Mouse (Mus musculus) heart, embryonic 16.5 days (tissue): ENCODE data around the gene Ebf3. TPM values are rescaled to one million over a fixed set of nuclear protein-coding genes. Genes with fewer than 3 reads are reported as not detected.
A peak's percentile ranks its signal among the peaks of the same experiment; 100 is the strongest.

Source experiments
- ATAC-seq: fragments of 200-750 bp; cut with Nextera tagmentation; replicated peaks from 2 replicates; pipeline ENCODE4 v1.8.0; 2017; ENCODE audit warnings: moderate number of reproducible peaks; ENCODE audit not compliant: insufficient read depth, low FRiP score; ENCODE audit errors: extremely low read depth
- H3K27ac ChIP-seq: fragments of 300-500 bp; sonication (generic); 2 replicates; pipeline ENCODE4 v1.5.1; 2014; ENCODE audit warnings: mild to moderate bottlenecking, low read length, control low read depth, moderate library complexity
- H3K27me3 ChIP-seq: fragments of 300-500 bp; sonication (generic); 2 replicates; pipeline ENCODE4 v1.6.1; 2014; ENCODE audit warnings: low read length, mixed read lengths; ENCODE audit not compliant: control insufficient read depth, insufficient read depth
- H3K36me3 ChIP-seq: fragments of 300-500 bp; sonication (generic); 2 replicates; pipeline ENCODE4 v1.6.1; 2014; ENCODE audit not compliant: control insufficient read depth, insufficient read depth
- H3K4me1 ChIP-seq: fragments of 300-500 bp; sonication (generic); 2 replicates; pipeline ENCODE4 v1.6.1; 2014; ENCODE audit warnings: low read length, mixed read lengths; ENCODE audit not compliant: control insufficient read depth, insufficient read depth
- H3K4me2 ChIP-seq: fragments of 300-500 bp; sonication (generic); 2 replicates; pipeline ENCODE4 v1.6.1; 2014; ENCODE audit warnings: low read depth, mild to moderate bottlenecking, control low read depth, low read length
- H3K4me3 ChIP-seq: fragments of 300-500 bp; sonication (generic); 2 replicates; pipeline ENCODE4 v1.5.1; 2014; ENCODE audit warnings: mild to moderate bottlenecking, control low read depth, low read length
- H3K9ac ChIP-seq: fragments of 300-500 bp; sonication (generic); 2 replicates; pipeline ENCODE4 v1.6.1; 2014; ENCODE audit warnings: low read length, control low read depth
- H3K9me3 ChIP-seq: fragments of 300-500 bp; sonication (generic); replicated peaks from 2 replicates; pipeline ENCODE4 v1.6.1; 2016; ENCODE audit warnings: low read length; ENCODE audit not compliant: control insufficient read depth
- WGBS: fragments of 180-500 bp; shearing (Covaris S2); extraction: QIAGEN DNeasy Blood & Tissue Kit; methylation state at CpG from one replicate; pipeline ENCODE4 v1.1.7; 2014; 5-methylcytosine and 5-hydroxymethylcytosine counted together
- polyA plus RNA-seq: library from polyadenylated mRNA; unstranded; fragments of >200 nt; fragmentation: Nextera tagmentation; extraction: Ambion mirVana; gene quantifications from 2 replicates; pipeline ENCODE4 v1.2.1, GENCODE M21; 2015

Ebf3 gene
- polyA plus RNA-seq, 1 experiment from 2014 or later: 0.56 TPM

GRCm38 (mm10) chr7:137318924-137319885 is 5.0 kb upstream of the Ebf3 start:
- Histone ChIP-seq H3K27me3 (peaks cover 89% of the 10 kb centered on the region), H3K9me3 (no peaks in the 10 kb centered on the region), H3K9ac (no peak overlapping the region), H3K4me3 (peak overlapping the region; percentile 23), H3K27ac (no peak overlapping the region), H3K4me2 (peak overlapping the region; percentile 41), H3K36me3 (no peaks in the 10 kb centered on the region), H3K4me1 (peaks cover 24% of the 10 kb centered on the region)
- 2% methylated on average over 48 of the region's 48 CpGs for WGBS
- ATAC-seq: no peak

- Histone ChIP-seq H3K9me3 (no peaks in the 10 kb centered on the region), H3K4me1 (peaks cover 25% of the 10 kb centered on the region), H3K4me2 (no peak overlapping the region; the same call in 1 of the 2 replicates), H3K27me3 (peaks cover 88% of the 10 kb centered on the region), H3K36me3 (no peaks in the 10 kb centered on the region), H3K27ac (no peak overlapping the region), H3K4me3 (no peak overlapping the region), H3K9ac (no peak overlapping the region)
- ATAC-seq: no peak
- 10% methylated on average over 9 of the region's 9 CpGs for whole genome bisulfite sequencing
Observed at GRCm38 (mm10) chr7:137318383-137318775, 4.1 kb upstream of the Ebf3 start.

- Histone ChIP-seq H3K9me3 (no peaks in the 10 kb centered on the region), H3K36me3 (no peaks in the 10 kb centered on the region), H3K4me3 (no peak overlapping the region), H3K27ac (no peak overlapping the region), H3K27me3 (peaks cover 82% of the 10 kb centered on the region), H3K9ac (no peak overlapping the region), H3K4me2 (0 out of 2 replicates have a peak overlapping the region, but pooled peaks have one; percentile 13), H3K4me1 (peaks cover 30% of the 10 kb centered on the region)
- WGBS: 2% methylated on average over 24 of the region's 24 CpGs
- no peak for ATAC-seq
Observed at GRCm38 (mm10) chr7:137317659-137318382, 3.6 kb upstream of the Ebf3 start.

- no peaks in the 10 kb centered on the region for H3K9me3 ChIP-seq
- H3K36me3 ChIP-seq: no peaks in the 10 kb centered on the region
- no peak overlapping the region for H3K9ac ChIP-seq
- H3K4me1 ChIP-seq: peaks cover 25% of the 10 kb centered on the region
- WGBS: 3% methylated on average over 39 of the region's 39 CpGs
- no peak overlapping the region for H3K27ac ChIP-seq
- peak overlapping the region; percentile 52 for H3K4me2 ChIP-seq
- peak overlapping the region; percentile 35 for H3K4me3 ChIP-seq
- ATAC-seq: no peak
- peaks cover 77% of the 10 kb centered on the region for H3K27me3 ChIP-seq
Observed at GRCm38 (mm10) chr7:137316926-137317658, 2.8 kb upstream of the Ebf3 start.

- Histone ChIP-seq H3K9ac (no peak overlapping the region), H3K9me3 (no peaks in the 10 kb centered on the region), H3K27ac (no peak overlapping the region), H3K4me3 (peak overlapping the region; percentile 35), H3K4me1 (peaks cover 20% of the 10 kb centered on the region; the same call in 1 of the 2 replicates), H3K36me3 (no peaks in the 10 kb centered on the region), H3K4me2 (peak overlapping the region; percentile 52), H3K27me3 (peaks cover 74% of the 10 kb centered on the region)
- WGBS: 6% methylated on average over 20 of the region's 20 CpGs
- no peak for ATAC-seq
Observed at GRCm38 (mm10) chr7:137316181-137316925, 2.1 kb upstream of the Ebf3 start.

- 3% methylated on average over 19 of the region's 19 CpGs for WGBS
- Histone ChIP-seq H3K27ac (no peak overlapping the region), H3K4me3 (peak overlapping the region; percentile 78), H3K4me1 (peaks cover 16% of the 10 kb centered on the region; the same call in 1 of the 2 replicates), H3K9me3 (no peaks in the 10 kb centered on the region), H3K27me3 (peaks cover 68% of the 10 kb centered on the region), H3K4me2 (peak overlapping the region; percentile 95), H3K36me3 (no peaks in the 10 kb centered on the region), H3K9ac (peak overlapping the region; percentile 1)
- ATAC-seq: no peak
Observed at GRCm38 (mm10) chr7:137315544-137315940, 1.3 kb upstream of the Ebf3 start.

- Histone ChIP-seq H3K9ac (peak overlapping the region; percentile 1), H3K4me1 (peaks cover 20% of the 10 kb centered on the region), H3K27me3 (peaks cover 68% of the 10 kb centered on the region), H3K4me3 (peak overlapping the region; percentile 78), H3K27ac (no peak overlapping the region), H3K9me3 (no peaks in the 10 kb centered on the region), H3K4me2 (peak overlapping the region; percentile 95), H3K36me3 (no peaks in the 10 kb centered on the region)
- WGBS: 2% methylated on average over 48 of the region's 48 CpGs
- peak; percentile 8; the same call in 1 of the 2 replicates for ATAC-seq
Observed at GRCm38 (mm10) chr7:137314710-137315543, 682 bp upstream of the Ebf3 start.
